Mouse (Mus musculus) adrenal gland, adult 8-10 months (tissue): ENCODE data around the gene Tigd3. TPM values are rescaled to one million over a fixed set of nuclear protein-coding genes. Genes with fewer than 3 reads are reported as not detected.

Experiments used
- DNase-seq: peaks from one replicate; pipeline ENCODE4 v3.0.0; 2022
- total RNA-seq, 4 experiments: library from RNA; stranded (reverse); gene quantifications; 2 replicates each; pipeline ENCODE4 v1.2.4; 2022

Gene Tigd3
- total RNA-seq, 4 experiments from 2014 or later = 0.93 to 3.5 (median 1.6) TPM

- DNase-seq = peak; percentile 25
Measured at GRCm38 (mm10) chr19:5847306-5847796, 46.6 kb downstream of the Tigd3 start.

- DNase-seq = peak; percentile 86
Measured at GRCm38 (mm10) chr19:5846557-5847305, 47.2 kb downstream of the Tigd3 start.

- peak; percentile 20 for DNase-seq
Measured at GRCm38 (mm10) chr19:5846154-5846553, 47.8 kb downstream of the Tigd3 start.

GRCm38 (mm10) chr19:5845319-5846135, 48.4 kb downstream of the Tigd3 start:
- DNase-seq = peak; percentile 95

GRCm38 (mm10) chr19:5844831-5845318, 49.1 kb downstream of the Tigd3 start:
- no peak for DNase-seq

- peak; percentile 42 for DNase-seq
Measured at GRCm38 (mm10) chr19:5843781-5844691, 49.9 kb downstream of the Tigd3 start.

GRCm38 (mm10) chr19:5842785-5843730, 50.9 kb downstream of the Tigd3 start:
- peak; percentile 55 for DNase-seq

- DNase-seq = peak; percentile 5
Measured at GRCm38 (mm10) chr19:5841999-5842784, 51.8 kb downstream of the Tigd3 start.

- peak; percentile 28 for DNase-seq
Measured at GRCm38 (mm10) chr19:5841389-5841946, 52.5 kb downstream of the Tigd3 start.

Other genes starting within 250 kb of the Tigd3 start
- gene Sipa1, start 230.4 kb downstream of the Tigd3 start, total RNA-seq = 10 to 100 TPM; 40.3 to 76.9 (median 57.8) TPM
- gene Map3k11, start 205.4 kb downstream of the Tigd3 start, total RNA-seq = 10 to 100 TPM; 40.8 to 53.6 (median 46.3) TPM
- 100 to 1,000 TPM in 3 of 4 experiments, 10 to 100 TPM in 1; 95.1 to 183 (median 136) TPM for gene Pcnx3, start 205.2 kb downstream of the Tigd3 start, total RNA-seq
- gene Kcnk7, start 189.8 kb downstream of the Tigd3 start, total RNA-seq = not detected
- 10 to 100 TPM; 24.9 to 39.2 (median 32.8) TPM for gene Ehbp1l1, start 167.8 kb downstream of the Tigd3 start, total RNA-seq
- gene Fam89b, start 164.5 kb downstream of the Tigd3 start, total RNA-seq = 10 to 100 TPM; 56.2 to 62.7 (median 57.0) TPM
- gene Ltbp3, start 153.2 kb downstream of the Tigd3 start, total RNA-seq = 100 to 1,000 TPM; 254 to 451 (median 353) TPM
- gene Scyl1, start 122.7 kb downstream of the Tigd3 start, total RNA-seq = 100 to 1,000 TPM; 112 to 147 (median 124) TPM
- 10 to 100 TPM; 47.6 to 55.2 (median 53.4) TPM for gene Frmd8, start 18.9 kb downstream of the Tigd3 start, total RNA-seq
- 10 to 100 TPM; 12.8 to 21.7 (median 17.5) TPM for gene Slc25a45, start 16.3 kb downstream of the Tigd3 start, total RNA-seq
- gene Dpf2, start 18.9 kb upstream of the Tigd3 start, total RNA-seq = 100 to 1,000 TPM in 3 of 4 experiments, 10 to 100 TPM in 1; 93.7 to 147 (median 129) TPM
- 1 to 10 TPM; 4.9 to 9.6 (median 8.3) TPM for gene Cdc42ep2, start 30.7 kb upstream of the Tigd3 start, total RNA-seq
- gene Pola2, start 70.1 kb upstream of the Tigd3 start, total RNA-seq = 10 to 100 TPM; 22.5 to 51.0 (median 27.8) TPM
- not detected for gene Slc22a20, start 92.0 kb upstream of the Tigd3 start, total RNA-seq
- gene Capn1, start 121.7 kb upstream of the Tigd3 start, total RNA-seq = 10 to 100 TPM; 40.6 to 54.1 (median 47.3) TPM
- 10 to 100 TPM; 59.6 to 78.9 (median 62.2) TPM for gene Syvn1, start 152.4 kb upstream of the Tigd3 start, total RNA-seq
- gene Mrpl49, start 163.6 kb upstream of the Tigd3 start, total RNA-seq = 10 to 100 TPM; 52.0 to 61.8 (median 59.6) TPM
- 1,000 to 10,000 TPM; 1,027 to 1,106 (median 1,086) TPM for gene Fau, start 163.7 kb upstream of the Tigd3 start, total RNA-seq
- gene Znhit2, start 167.0 kb upstream of the Tigd3 start, total RNA-seq = 10 to 100 TPM; 31.6 to 43.1 (median 34.6) TPM
- 10 to 100 TPM; 24.9 to 36.1 (median 27.2) TPM for gene Tm7sf2, start 174.2 kb upstream of the Tigd3 start, total RNA-seq
- gene Vps51, start 183.1 kb upstream of the Tigd3 start, total RNA-seq = 10 to 100 TPM; 66.2 to 92.3 (median 81.3) TPM
- gene Tmem262, start 185.9 kb upstream of the Tigd3 start, total RNA-seq = 1 to 10 TPM in 1 of 4 experiments, under 1 TPM in 1, not detected in 2; 0.87 to 1.0 TPM
- not detected for gene Gm28374, start 188.1 kb upstream of the Tigd3 start, total RNA-seq
- 10 to 100 TPM; 37.2 to 50.5 (median 44.7) TPM for gene Zfpl1, start 190.8 kb upstream of the Tigd3 start, total RNA-seq
- gene Cdca5, start 190.8 kb upstream of the Tigd3 start, total RNA-seq = 1 to 10 TPM in 1 of 4 experiments, under 1 TPM in 3; 0.46 to 1.2 (median 0.63) TPM
- not detected for gene AC131692.1, start 200.3 kb upstream of the Tigd3 start, total RNA-seq
- gene Naaladl1, start 211.6 kb upstream of the Tigd3 start, total RNA-seq = under 1 TPM in 1 of 4 experiments, not detected in 3; 0.27 TPM
- 10 to 100 TPM; 13.7 to 18.9 (median 16.1) TPM for gene Sac3d1, start 224.5 kb upstream of the Tigd3 start, total RNA-seq
- 10 to 100 TPM; 34.0 to 49.1 (median 37.8) TPM for gene Snx15, start 234.2 kb upstream of the Tigd3 start, total RNA-seq
- 1 to 10 TPM; 1.4 to 3.5 (median 2.7) TPM for gene Batf2, start 246.8 kb upstream of the Tigd3 start, total RNA-seq
- 100 to 1,000 TPM in 2 of 4 experiments, 10 to 100 TPM in 2; 92.7 to 127 (median 112) TPM for gene Arl2, start 247.4 kb upstream of the Tigd3 start, total RNA-seq